Mouse (Mus musculus) gastrocnemius, adult 2 months (tissue): Measurements from ENCODE around the gene Akap10. TPM values are rescaled to one million over a fixed set of nuclear protein-coding genes. Genes with fewer than 3 reads are reported as not detected.
"Not testable (repeated sequence)": the region's sequence is repeated elsewhere in the genome, so short reads cannot be mapped to it uniquely, and the experiment has no call there.

Experiments
- DNase-seq: peaks from one replicate; pipeline ENCODE4 v3.0.0; 2022
- H3K27ac ChIP-seq: fragments of 200-600 bp; 2 replicates; pipeline ENCODE4 v1.8.1; 2022; ENCODE audit warnings: mild to moderate bottlenecking
- H3K4me3 ChIP-seq: fragments of 200-600 bp; 2 replicates; pipeline ENCODE4 v1.8.1; 2022; ENCODE audit warnings: mild to moderate bottlenecking, moderate library complexity
- CTCF ChIP-seq: fragments of 200-600 bp; IDR thresholded peaks from 2 replicates; pipeline ENCODE4 v1.8.1; 2022; ENCODE audit warnings: antibody characterized with exemption, mild to moderate bottlenecking, moderate library complexity
- intact Hi-C: fragments of 180-260 bp; cut with DNase I; formaldehyde crosslinking; loops from one replicate; pipeline ENCODE4 v1.15.1; 2025
- total RNA-seq, 2 experiments: library from RNA; stranded (reverse); gene quantifications; 2 replicates each; pipeline ENCODE4 v1.2.3; 2021

Gene Akap10
- total RNA-seq, 2 experiments from 2014 or later: 9.9 to 11.3 TPM

DNA sequence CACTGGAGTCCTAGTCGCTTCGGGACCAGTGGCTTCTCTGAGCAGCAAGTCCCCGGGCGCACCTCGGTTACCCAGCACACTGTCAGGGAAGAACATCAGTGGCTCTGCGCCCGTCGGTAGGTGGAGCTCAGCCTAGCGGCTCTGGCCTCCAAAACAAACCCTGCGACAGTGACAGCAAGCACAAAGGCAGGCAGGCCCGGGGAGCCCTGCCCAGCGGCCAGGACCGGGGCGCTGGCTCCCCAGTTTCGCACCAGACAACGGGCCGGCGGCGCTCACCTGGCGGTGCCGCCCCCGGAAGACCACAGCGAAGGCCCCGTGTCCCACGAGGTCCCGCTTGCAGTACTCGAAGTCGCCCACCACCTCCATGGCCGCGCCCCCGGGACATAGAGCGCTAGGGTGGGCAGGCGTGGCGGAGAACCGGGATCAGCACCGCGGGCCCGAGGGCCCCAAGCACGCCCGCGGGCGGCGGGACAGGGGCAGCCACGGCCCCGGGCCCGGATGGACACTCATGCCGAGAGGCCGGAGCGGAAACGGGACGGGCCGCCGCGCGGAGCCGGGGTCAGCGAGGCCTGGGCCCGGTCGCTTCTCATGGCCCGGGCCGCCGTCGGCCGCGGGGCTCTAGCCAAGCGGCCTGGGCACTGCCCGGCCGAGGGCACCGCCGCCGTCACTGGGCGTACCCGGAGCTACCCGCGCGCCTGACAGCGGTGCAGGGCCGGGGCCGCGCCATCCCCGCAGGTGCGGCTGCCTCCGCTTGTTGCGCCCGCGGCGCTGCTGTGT lies 75.7 kb downstream of the Akap10 start:
- peak overlapping the region; percentile 97 for H3K27ac ChIP-seq
- peak; percentile 91 for DNase-seq
- H3K4me3 ChIP-seq: peak overlapping the region; percentile 91
- intact Hi-C loops: no loop called here
- TF ChIP-seq CTCF: peak; percentile 59

- Histone ChIP-seq H3K27ac (peak overlapping the region; percentile 97), H3K4me3 (peak overlapping the region; percentile 91)
- intact Hi-C loops: no loop called here
- no peak for TF ChIP-seq CTCF
- no peak for DNase-seq
These were observed 76.4 kb downstream of the Akap10 start for GRCm38 (mm10) chr11:61853659-61854058.

- no peak for DNase-seq
- intact Hi-C loops: no loop called here
- TF ChIP-seq CTCF: no peak
- Histone ChIP-seq H3K4me3 (peak overlapping the region; percentile 91), H3K27ac (no peak overlapping the region)
These were observed 77.1 kb downstream of the Akap10 start for GRCm38 (mm10) chr11:61852916-61853315.

DNA sequence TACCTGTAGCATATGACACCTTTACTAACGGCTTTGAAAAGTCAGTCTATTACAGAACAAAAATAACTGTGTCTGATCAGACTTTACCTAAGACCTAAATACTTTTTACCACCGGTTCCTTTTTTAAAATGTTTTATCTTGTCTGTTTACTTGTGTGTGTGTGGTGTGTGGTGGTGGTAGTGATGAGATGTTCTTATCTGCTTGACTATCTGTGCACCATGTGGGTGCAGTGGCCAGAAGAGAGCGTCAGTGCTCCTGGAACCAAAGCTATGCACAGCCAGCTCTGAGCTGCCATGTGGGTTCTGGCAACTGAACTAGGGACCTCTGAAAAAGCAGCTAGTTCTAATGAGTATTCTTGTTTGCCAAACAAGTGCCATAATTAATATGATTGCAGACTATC lies 78.9 kb downstream of the Akap10 start:
- intact Hi-C loops: no loop called here
- H3K27ac ChIP-seq: no peak overlapping the region
- TF ChIP-seq CTCF: no peak; the same call in 1 of the 2 replicates
- no peak overlapping the region for H3K4me3 ChIP-seq
- DNase-seq: no peak

DNA sequence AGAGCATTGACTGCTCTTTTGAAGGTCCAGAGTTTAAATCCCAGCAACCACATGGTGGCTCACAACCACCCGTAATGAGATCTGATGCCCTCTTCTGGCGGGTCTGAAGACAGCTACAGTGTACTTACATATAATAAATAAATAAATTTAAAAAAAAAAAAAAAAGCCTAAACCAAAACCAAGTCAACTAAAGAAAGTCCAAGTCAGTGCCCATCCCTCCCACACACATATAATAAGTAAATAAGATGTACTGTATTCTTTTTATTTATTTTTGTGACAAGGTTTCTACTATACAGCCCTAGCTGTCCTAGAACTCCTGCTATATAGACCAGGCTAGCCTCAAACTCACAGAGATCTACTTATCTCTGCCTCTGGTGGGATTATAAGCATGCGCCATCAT lies 89.4 kb downstream of the Akap10 start:
- H3K4me3 ChIP-seq, DNase-seq, H3K27ac ChIP-seq: not testable (repeated sequence)
- intact Hi-C loops: loop anchor here (5.0 kb wide), 1 partner anchor 33 kb away; no protein-coding TSS in a partner anchor
- 0 out of 2 replicates have a peak, but pooled peaks have one; percentile 11 for TF ChIP-seq CTCF

GRCm38 (mm10) chr11:61839940-61840339 lies 90.1 kb downstream of the Akap10 start:
- intact Hi-C loops: loop anchor here (5.0 kb wide), 1 partner anchor 33 kb away; no protein-coding TSS in a partner anchor
- no peak for TF ChIP-seq CTCF
- DNase-seq: no peak
- Histone ChIP-seq H3K4me3 (no peak overlapping the region), H3K27ac (no peak overlapping the region)

DNA sequence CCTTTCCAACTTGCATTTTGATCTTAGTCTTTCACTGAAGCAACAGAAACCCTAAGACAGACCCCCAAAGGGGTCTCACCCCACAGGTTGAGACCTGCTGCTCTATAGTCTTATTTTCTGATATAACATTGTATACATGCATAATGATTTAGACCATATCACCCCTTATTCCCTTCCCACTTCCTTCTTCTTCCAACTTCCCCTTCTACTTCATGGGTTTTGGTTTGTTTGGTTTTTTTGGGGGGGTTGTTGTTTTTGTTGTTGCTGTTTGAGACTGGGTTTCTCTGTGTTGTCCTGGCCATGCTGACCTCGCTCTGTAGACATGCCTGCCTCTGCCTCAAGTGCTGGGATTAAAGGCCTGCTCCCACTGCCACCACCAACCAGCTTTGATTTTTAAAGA lies 90.9 kb downstream of the Akap10 start:
- no peak overlapping the region for H3K4me3 ChIP-seq
- TF ChIP-seq CTCF: no peak
- no peak overlapping the region for H3K27ac ChIP-seq
- DNase-seq: no peak
- intact Hi-C loops: no loop called here

Other genes starting within 250 kb of the Akap10 start
- gene Fam83g, start 246.2 kb downstream of the Akap10 start, total RNA-seq: under 1 TPM; 0.28 to 0.33 TPM
- gene Slc5a10, start 209.4 kb downstream of the Akap10 start, total RNA-seq: not detected
- gene Prpsap2, start 168.2 kb downstream of the Akap10 start, total RNA-seq: 1 to 10 TPM; 4.4 to 4.5 TPM
- 10 to 100 TPM; 70.9 to 84.4 TPM for gene Ulk2, start 75.2 kb downstream of the Akap10 start, total RNA-seq
- 1 to 10 TPM; 1.5 to 2.3 TPM for gene Specc1, start 26.5 kb upstream of the Akap10 start, total RNA-seq